Mouse (Mus musculus): Measurements from ENCODE around the gene AC140267.1.

GRCm38 (mm10) chr15:80271858-80272396, 36.3 kb downstream of the AC140267.1 start:
- TF ChIP-seq NELFE (IDR thresholded peaks at IDR 0.05; ENCODE audit: low read depth, low read length) (no peak), CTCF (IDR thresholded peaks at IDR 0.05 in 2 of 3, conservative IDR thresholded peaks at IDR 0.05 in 1 of 3; ENCODE audit: control insufficient read depth in 1 of 3, insufficient read depth in 1 of 3, low read depth in 2 of 3, low read length in 3 of 3, poor library complexity in 1 of 3, severe bottlenecking in 1 of 3) (no peak), HCFC1 (IDR thresholded peaks at IDR 0.05; ENCODE audit: low read depth, low read length) (no peak), POLR2A (IDR thresholded peaks at IDR 0.05; ENCODE audit: control insufficient read depth in 1 of 2, insufficient read depth in 1 of 2, low read depth in 1 of 2, low read length in 2 of 2, poor library complexity in 1 of 2) (no peak), E2F4 (IDR thresholded peaks at IDR 0.05; ENCODE audit: borderline replicate concordance, low read depth, low read length) (no peak), MAX (IDR thresholded peaks at IDR 0.05; ENCODE audit: low read length) (no peak), RAD21 (IDR thresholded peaks at IDR 0.05; ENCODE audit: low read depth, low read length) (no peak)

Measured in MEL (cell line).